Mouse (Mus musculus) mouse embryonic stem cell (cell line): ENCODE measurements around the gene Erg.

Experiments
- in situ Hi-C, 2 experiments: fragments of 300-500 bp; cut with MboI; formaldehyde crosslinking; loops; 1 replicate in 1 of 2; 3 replicates in 1 of 2; pipeline ENCODE4 v1.14.3; 2019 to 2020; ENCODE audit warnings: low sequenced_read_pairs in 2 of 2, low pct_unique_long_range_greater_than_20kb in 1 of 2, mixed read lengths in 1 of 2; ENCODE audit not compliant: unreplicated experiment in 1 of 2

Erg gene

GRCm38 (mm10) chr16:95458590-95459324 lies 127.6 kb downstream of the Erg start:
- in situ Hi-C loops: no loop called here

DNA sequence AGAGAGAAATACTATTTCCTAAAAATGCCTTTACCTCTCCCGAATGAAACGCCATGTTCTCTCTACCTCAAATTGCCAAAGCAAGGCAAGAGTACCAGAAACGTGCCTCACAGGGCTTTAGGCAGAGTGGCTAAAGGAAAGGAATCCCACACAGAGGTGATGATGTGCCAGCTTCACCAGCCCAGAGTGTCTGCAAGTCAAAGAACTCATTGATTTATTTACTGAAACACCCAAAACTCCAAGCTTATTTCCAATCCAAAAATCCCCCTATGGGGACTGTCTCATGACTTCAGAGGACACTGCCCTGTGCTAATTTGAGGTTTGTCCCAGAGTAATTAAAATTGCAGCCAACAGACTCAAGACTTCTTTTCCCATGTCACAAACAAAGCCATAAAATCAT lies 129.4 kb downstream of the Erg start:
- in situ Hi-C loops: no loop called here

DNA sequence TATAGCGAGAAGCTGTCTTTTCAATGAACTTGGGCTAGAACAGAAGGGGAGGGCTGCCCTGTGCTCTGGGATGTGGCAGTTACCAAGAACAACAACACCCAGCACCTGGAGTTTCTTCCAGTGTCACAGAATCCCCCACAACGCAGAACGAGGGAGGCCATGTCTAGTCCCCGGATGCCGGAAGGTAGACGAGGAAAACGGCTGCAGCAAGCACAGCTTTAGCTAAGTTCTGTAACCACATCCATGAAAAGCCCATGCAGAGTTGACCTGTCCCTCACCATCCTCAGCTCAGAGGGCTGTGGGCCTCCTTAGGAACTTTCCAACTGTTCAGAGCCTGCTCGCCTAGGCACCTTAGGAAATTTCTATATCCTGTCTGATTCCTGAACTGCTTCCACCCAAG lies 130.5 kb downstream of the Erg start:
- in situ Hi-C loops: no loop called here

DNA sequence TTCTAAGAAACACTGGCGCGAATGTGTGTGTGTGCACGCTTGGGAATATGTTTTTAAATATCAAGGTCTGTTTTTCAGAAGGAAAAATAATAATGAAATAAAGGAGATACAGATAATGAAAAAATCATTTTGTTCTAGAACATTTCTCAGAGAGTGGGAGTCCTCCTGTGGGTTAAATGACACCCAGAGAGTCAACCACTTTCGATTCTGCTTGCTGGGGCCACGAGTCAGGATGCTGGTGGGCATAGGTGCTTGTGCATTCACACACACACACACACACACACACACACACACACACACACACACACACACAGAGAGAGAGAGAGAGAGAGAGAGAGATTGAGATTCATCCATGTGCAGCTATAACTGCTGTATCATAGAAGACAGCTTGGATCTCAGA lies 130.9 kb downstream of the Erg start:
- in situ Hi-C loops: no loop called here

GRCm38 (mm10) chr16:95452411-95452810 lies 134.0 kb downstream of the Erg start:
- in situ Hi-C loops: no loop called here

- in situ Hi-C loops: no loop called here
Measured at GRCm38 (mm10) chr16:95449361-95449725, 137.1 kb downstream of the Erg start.

- in situ Hi-C loops: no loop called here
Measured at GRCm38 (mm10) chr16:95448643-95449360, 137.6 kb downstream of the Erg start.

DNA sequence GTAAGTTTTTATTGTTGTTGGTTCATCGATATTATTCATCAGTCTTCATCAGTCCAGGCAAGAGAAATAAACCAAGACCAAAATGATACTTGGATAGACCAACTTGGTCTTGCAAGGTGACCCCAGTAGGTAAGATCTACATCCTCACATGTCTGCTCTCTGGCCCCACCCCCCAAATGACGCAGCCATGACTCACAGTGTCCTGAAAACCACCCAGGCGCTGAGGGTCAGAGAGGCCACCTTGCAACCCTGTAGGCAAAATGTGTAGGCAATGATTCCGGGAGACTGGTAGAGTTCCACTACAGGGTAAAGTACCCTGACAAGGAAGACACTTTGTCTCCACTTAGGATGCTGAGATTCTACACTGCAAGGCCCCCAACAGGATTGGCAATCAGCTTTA lies 138.5 kb downstream of the Erg start:
- in situ Hi-C loops: no loop called here

GRCm38 (mm10) chr16:95446368-95446767 lies 140.0 kb downstream of the Erg start:
- in situ Hi-C loops: no loop called here

DNA sequence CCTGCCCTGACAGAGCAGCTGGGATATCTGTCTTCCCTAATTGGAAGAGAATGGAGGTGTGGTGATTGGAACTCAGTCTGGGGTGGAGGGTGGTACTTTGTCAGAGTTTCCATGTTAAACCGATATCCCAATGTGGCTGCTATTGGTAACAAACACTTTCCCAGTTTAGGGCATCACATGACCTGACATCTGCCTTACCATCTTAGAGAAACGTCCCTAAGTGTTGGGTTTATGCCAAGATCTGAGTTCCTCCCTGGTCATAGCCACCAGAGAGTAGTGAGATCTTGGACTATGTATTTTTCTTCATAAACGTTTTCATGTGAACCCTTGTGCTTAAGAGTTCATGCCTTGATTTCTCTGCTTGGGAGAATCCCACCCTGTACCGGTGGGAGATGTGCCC lies 144.4 kb downstream of the Erg start:
- in situ Hi-C loops: no loop called here

- in situ Hi-C loops: no loop called here
Measured at GRCm38 (mm10) chr16:95441179-95441578, 145.2 kb downstream of the Erg start.

DNA sequence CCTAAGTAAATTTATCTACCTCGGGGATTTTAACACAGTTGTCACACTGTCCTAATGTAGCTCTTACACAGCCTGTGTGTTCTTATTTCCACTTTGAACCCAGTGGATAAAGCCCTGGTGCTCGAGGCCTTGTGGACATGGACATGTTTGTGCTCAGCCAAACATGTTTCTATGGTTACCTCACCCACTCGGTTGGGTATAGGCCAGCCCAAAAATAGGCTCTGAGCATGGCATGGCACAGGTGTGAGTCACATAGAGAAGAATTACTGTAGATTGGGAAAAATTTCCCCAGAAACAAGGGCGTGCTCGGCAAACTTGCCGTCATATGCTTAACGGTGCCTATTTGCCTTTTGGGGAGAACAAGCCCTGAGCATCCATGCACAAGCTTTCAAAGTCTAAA lies 146.1 kb downstream of the Erg start:
- in situ Hi-C loops: no loop called here

DNA sequence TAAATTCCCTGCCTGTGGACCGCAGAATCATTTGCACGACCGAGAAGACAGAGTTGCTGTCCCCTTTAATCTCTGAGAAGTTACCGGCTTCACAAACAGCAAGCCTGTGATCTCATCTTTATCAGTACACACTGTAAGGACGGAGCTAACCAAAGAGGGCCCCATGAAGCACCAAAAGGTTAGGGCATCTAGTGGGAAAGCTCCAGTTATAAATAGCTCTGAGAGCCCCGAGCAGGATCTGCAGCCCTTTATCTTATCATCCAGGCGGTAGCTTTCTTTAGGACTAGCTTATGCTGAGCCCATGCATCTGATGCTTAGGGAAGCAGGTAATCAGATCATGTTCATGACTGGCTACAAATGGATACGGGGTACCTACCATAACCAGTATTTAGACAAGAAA lies 146.6 kb downstream of the Erg start:
- in situ Hi-C loops: no loop called here

- in situ Hi-C loops: no loop called here
Measured at GRCm38 (mm10) chr16:95438848-95439540, 147.4 kb downstream of the Erg start.

- in situ Hi-C loops: no loop called here
Measured at GRCm38 (mm10) chr16:95436611-95437010, 149.8 kb downstream of the Erg start.

GRCm38 (mm10) chr16:95436051-95436450 lies 150.3 kb downstream of the Erg start:
- in situ Hi-C loops: no loop called here

DNA sequence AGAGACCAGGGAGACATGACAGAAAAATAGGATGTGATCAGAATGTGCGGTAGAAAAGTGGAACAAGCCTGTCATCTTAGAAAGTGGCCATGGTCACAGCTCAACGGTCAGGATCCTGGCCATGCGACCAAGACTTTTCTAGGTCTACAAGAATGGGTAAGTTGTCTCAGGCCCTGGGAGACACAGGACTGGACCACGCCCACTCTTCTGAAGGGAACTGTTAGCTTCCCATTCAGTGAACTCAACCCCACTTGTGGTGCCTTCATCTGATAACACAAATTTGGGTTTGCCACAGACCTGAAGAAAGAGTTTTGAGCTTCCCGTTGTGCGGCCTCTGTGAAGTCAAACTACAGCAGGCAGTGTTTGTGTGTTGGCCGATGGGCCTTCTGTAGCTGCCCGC lies 152.0 kb downstream of the Erg start:
- in situ Hi-C loops: no loop called here

DNA sequence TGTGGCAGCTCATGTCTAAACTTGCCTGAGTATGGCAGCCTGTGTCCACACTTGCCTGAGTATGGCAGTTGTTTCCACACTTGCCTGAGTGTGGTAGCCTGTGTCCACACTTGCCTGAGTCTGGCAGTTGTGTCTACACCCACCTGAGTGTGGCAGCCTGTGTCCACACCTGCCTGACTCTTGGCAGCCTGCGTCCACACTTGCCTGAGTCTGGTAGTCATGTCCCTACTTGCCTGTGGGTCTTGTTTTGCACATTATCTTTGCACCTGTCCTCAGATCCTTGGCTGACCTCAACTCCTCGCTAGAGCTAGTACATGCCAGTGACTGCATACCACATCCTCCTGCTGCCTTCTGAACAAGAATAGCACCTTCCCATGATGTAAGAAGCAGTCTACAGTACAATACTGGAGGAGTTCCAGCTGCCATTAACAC lies 153.8 kb downstream of the Erg start:
- in situ Hi-C loops: no loop called here

DNA sequence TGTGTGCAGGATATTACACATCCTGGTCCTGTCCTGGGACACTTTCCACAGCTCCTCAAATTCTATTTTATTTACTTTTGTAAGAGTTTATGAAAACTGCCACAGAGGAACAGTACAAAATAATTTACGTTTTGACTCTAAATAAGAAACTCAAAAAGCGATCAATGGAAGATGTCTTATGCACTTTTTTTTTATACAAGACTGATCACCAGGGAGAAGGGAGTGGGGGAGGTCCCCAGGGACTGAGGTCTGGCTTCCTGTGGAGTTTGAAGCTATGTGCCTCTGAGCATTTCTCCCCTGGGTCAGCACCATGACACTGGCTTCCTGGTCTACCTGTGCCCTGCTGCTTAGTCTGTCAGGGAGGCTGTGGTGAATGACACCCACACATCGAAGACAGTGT lies 156.5 kb downstream of the Erg start:
- in situ Hi-C loops: no loop called here

DNA sequence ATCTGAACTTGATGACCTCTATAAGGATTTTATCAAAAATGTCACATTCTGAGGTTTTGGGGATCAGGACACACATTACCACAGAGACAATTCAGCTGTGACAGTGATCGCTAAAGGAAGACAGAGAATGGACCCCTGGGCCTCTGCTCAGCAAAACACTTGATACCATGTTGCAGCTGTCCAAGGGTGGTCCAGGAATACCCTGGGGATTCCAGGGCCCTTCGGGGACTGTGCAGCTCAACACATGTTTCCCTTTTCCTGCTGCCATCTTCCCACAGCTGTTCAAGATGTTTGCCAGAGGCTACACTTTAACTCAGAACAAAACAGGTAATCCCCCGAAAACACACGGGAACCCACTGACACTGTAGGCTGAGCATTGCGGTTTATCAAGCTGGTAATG lies 158.2 kb downstream of the Erg start:
- in situ Hi-C loops: no loop called here
